Mouse (Mus musculus): ENCODE measurements around the gene Tmod3. TPM values are rescaled to one million over a fixed set of nuclear protein-coding genes. Genes with fewer than 3 reads are reported as not detected.
"Not testable (repeated sequence)": the region's sequence is repeated elsewhere in the genome, so short reads cannot be mapped to it uniquely, and the experiment has no call there.

Tmod3 gene
- polyA plus RNA-seq, 1 experiment from 2014 or later: 66.2 TPM

- no peaks in the 10 kb centered on the region for H3K27me3 ChIP-seq (ENCODE audit: control insufficient read depth, insufficient read depth, low read length)
- H3K36me3 ChIP-seq (replicated peaks; ENCODE audit: control insufficient read depth, insufficient read depth): peaks cover 17% of the 10 kb centered on the region
- no peak overlapping the region for H3K4me2 ChIP-seq (replicated peaks)
- no peak overlapping the region for H3K4me3 ChIP-seq (replicated peaks; ENCODE audit: low read length)
- no peaks in the 10 kb centered on the region for H3K4me1 ChIP-seq (replicated peaks; ENCODE audit: control insufficient read depth, insufficient read depth, low read length)
- DNase-seq (ENCODE audit: low spot score): no peak
- WGBS: 87% methylated on average over 9 of the region's 9 CpGs
- no peak for ATAC-seq (ENCODE audit: low FRiP score)
- no peaks in the 10 kb centered on the region for H3K9me3 ChIP-seq (ENCODE audit: control insufficient read depth, low read length)
- H3K9ac ChIP-seq: no peak overlapping the region
- no peak overlapping the region for H3K27ac ChIP-seq
These were observed 65.0 kb downstream of the Tmod3 start for GRCm38 (mm10) chr9:75494407-75495005.

GRCm38 (mm10) chr9:75488255-75488654 lies 71.2 kb downstream of the Tmod3 start:
- not testable (repeated sequence) for H3K4me3 ChIP-seq (replicated peaks; ENCODE audit: low read length); H3K9me3 ChIP-seq (ENCODE audit: control insufficient read depth, low read length); DNase-seq (ENCODE audit: low spot score); H3K4me1 ChIP-seq (replicated peaks; ENCODE audit: control insufficient read depth, insufficient read depth, low read length); H3K36me3 ChIP-seq (replicated peaks; ENCODE audit: control insufficient read depth, insufficient read depth); H3K27me3 ChIP-seq (ENCODE audit: control insufficient read depth, insufficient read depth, low read length); ATAC-seq (ENCODE audit: low FRiP score); H3K4me2 ChIP-seq (replicated peaks); H3K27ac ChIP-seq; H3K9ac ChIP-seq
- 96% methylated on average over 7 of the region's 7 CpGs for WGBS

GRCm38 (mm10) chr9:75485231-75485630 lies 74.2 kb downstream of the Tmod3 start:
- no peak for DNase-seq (ENCODE audit: low spot score)
- no peak overlapping the region for H3K4me2 ChIP-seq (replicated peaks)
- no peak overlapping the region for H3K27ac ChIP-seq
- H3K9ac ChIP-seq: no peak overlapping the region
- no peaks in the 10 kb centered on the region for H3K9me3 ChIP-seq (ENCODE audit: control insufficient read depth, low read length)
- 93% methylated on average over 6 of the region's 6 CpGs for WGBS
- H3K27me3 ChIP-seq (ENCODE audit: control insufficient read depth, insufficient read depth, low read length): no peaks in the 10 kb centered on the region
- no peak for ATAC-seq (ENCODE audit: low FRiP score)
- H3K4me1 ChIP-seq (replicated peaks; ENCODE audit: control insufficient read depth, insufficient read depth, low read length): no peaks in the 10 kb centered on the region
- no peak overlapping the region for H3K4me3 ChIP-seq (replicated peaks; ENCODE audit: low read length)
- H3K36me3 ChIP-seq (replicated peaks; ENCODE audit: control insufficient read depth, insufficient read depth): peaks cover 9% of the 10 kb centered on the region; the same call in 1 of the 2 replicates

- ATAC-seq (ENCODE audit: low FRiP score) (no peak), DNase-seq (ENCODE audit: low spot score) (no peak)
- peaks cover 5% of the 10 kb centered on the region; the same call in 1 of the 2 replicates for H3K4me1 ChIP-seq (replicated peaks; ENCODE audit: control insufficient read depth, insufficient read depth, low read length)
- 93% methylated on average over 5 of the region's 5 CpGs for WGBS
- no peak overlapping the region for H3K4me3 ChIP-seq (replicated peaks; ENCODE audit: low read length)
- H3K9ac ChIP-seq: no peak overlapping the region
- H3K4me2 ChIP-seq (replicated peaks): no peak overlapping the region
- no peak overlapping the region for H3K27ac ChIP-seq
- no peaks in the 10 kb centered on the region for H3K9me3 ChIP-seq (ENCODE audit: control insufficient read depth, low read length)
- no peaks in the 10 kb centered on the region for H3K27me3 ChIP-seq (ENCODE audit: control insufficient read depth, insufficient read depth, low read length)
- peaks cover 9% of the 10 kb centered on the region; the same call in 1 of the 2 replicates for H3K36me3 ChIP-seq (replicated peaks; ENCODE audit: control insufficient read depth, insufficient read depth)
These were observed 78.9 kb downstream of the Tmod3 start for GRCm38 (mm10) chr9:75480536-75481075.

- H3K4me1 ChIP-seq (replicated peaks; ENCODE audit: control insufficient read depth, insufficient read depth, low read length): peaks cover 5% of the 10 kb centered on the region; the same call in 1 of the 2 replicates
- no peak overlapping the region for H3K4me2 ChIP-seq (replicated peaks)
- no peaks in the 10 kb centered on the region for H3K27me3 ChIP-seq (ENCODE audit: control insufficient read depth, insufficient read depth, low read length)
- no peaks in the 10 kb centered on the region for H3K9me3 ChIP-seq (ENCODE audit: control insufficient read depth, low read length)
- H3K27ac ChIP-seq: no peak overlapping the region
- WGBS: 63% methylated on average over 8 of the region's 8 CpGs
- peaks cover 9% of the 10 kb centered on the region; the same call in 1 of the 2 replicates for H3K36me3 ChIP-seq (replicated peaks; ENCODE audit: control insufficient read depth, insufficient read depth)
- H3K4me3 ChIP-seq (replicated peaks; ENCODE audit: low read length): no peak overlapping the region
- ATAC-seq (ENCODE audit: low FRiP score): 0 out of 2 replicates have a peak, but pooled peaks have one; percentile 24
- no peak overlapping the region for H3K9ac ChIP-seq
- no peak for DNase-seq (ENCODE audit: low spot score)
These were observed 80.2 kb downstream of the Tmod3 start for GRCm38 (mm10) chr9:75479106-75479725.

- no peak for ATAC-seq (ENCODE audit: low FRiP score)
- Histone ChIP-seq H3K27ac (no peak overlapping the region), H3K9ac (no peak overlapping the region), H3K4me3 (replicated peaks; ENCODE audit: low read length) (no peak overlapping the region), H3K36me3 (replicated peaks; ENCODE audit: control insufficient read depth, insufficient read depth) (peaks cover 19% of the 10 kb centered on the region), H3K27me3 (ENCODE audit: control insufficient read depth, insufficient read depth, low read length) (no peaks in the 10 kb centered on the region), H3K4me2 (replicated peaks) (no peak overlapping the region), H3K9me3 (ENCODE audit: control insufficient read depth, low read length) (no peaks in the 10 kb centered on the region), H3K4me1 (replicated peaks; ENCODE audit: control insufficient read depth, insufficient read depth, low read length) (peaks cover 5% of the 10 kb centered on the region; the same call in 1 of the 2 replicates)
- WGBS: 82% methylated on average over 3 of the region's 3 CpGs
- no peak for DNase-seq (ENCODE audit: low spot score)
These were observed 82.2 kb downstream of the Tmod3 start for GRCm38 (mm10) chr9:75477212-75477611.

GRCm38 (mm10) chr9:75468297-75468696 lies 91.2 kb downstream of the Tmod3 start:
- no peak overlapping the region for H3K27ac ChIP-seq
- no peak overlapping the region for H3K9ac ChIP-seq
- no peaks in the 10 kb centered on the region for H3K4me1 ChIP-seq (replicated peaks; ENCODE audit: control insufficient read depth, insufficient read depth, low read length)
- DNase-seq (ENCODE audit: low spot score): no peak
- H3K4me2 ChIP-seq (replicated peaks): no peak overlapping the region
- H3K36me3 ChIP-seq (replicated peaks; ENCODE audit: control insufficient read depth, insufficient read depth): peaks cover 82% of the 10 kb centered on the region
- no peaks in the 10 kb centered on the region for H3K27me3 ChIP-seq (ENCODE audit: control insufficient read depth, insufficient read depth, low read length)
- no peaks in the 10 kb centered on the region for H3K9me3 ChIP-seq (ENCODE audit: control insufficient read depth, low read length)
- no peak for ATAC-seq (ENCODE audit: low FRiP score)
- WGBS: 83% methylated on average over 14 of the region's 14 CpGs
- H3K4me3 ChIP-seq (replicated peaks; ENCODE audit: low read length): no peak overlapping the region

- no peaks in the 10 kb centered on the region for H3K27me3 ChIP-seq (ENCODE audit: control insufficient read depth, insufficient read depth, low read length)
- H3K4me3 ChIP-seq (replicated peaks; ENCODE audit: low read length): no peak overlapping the region
- WGBS: 94% methylated on average over 3 of the region's 3 CpGs
- ATAC-seq (ENCODE audit: low FRiP score): no peak
- no peak overlapping the region for H3K27ac ChIP-seq
- H3K36me3 ChIP-seq (replicated peaks; ENCODE audit: control insufficient read depth, insufficient read depth): peaks cover 82% of the 10 kb centered on the region
- H3K9ac ChIP-seq: no peak overlapping the region
- H3K4me1 ChIP-seq (replicated peaks; ENCODE audit: control insufficient read depth, insufficient read depth, low read length): no peaks in the 10 kb centered on the region
- no peak for DNase-seq (ENCODE audit: low spot score)
- H3K9me3 ChIP-seq (ENCODE audit: control insufficient read depth, low read length): no peaks in the 10 kb centered on the region
- H3K4me2 ChIP-seq (replicated peaks): no peak overlapping the region
These were observed 91.9 kb downstream of the Tmod3 start for GRCm38 (mm10) chr9:75467581-75467980.

- Histone ChIP-seq H3K9ac (no peak overlapping the region), H3K4me1 (replicated peaks; ENCODE audit: control insufficient read depth, insufficient read depth, low read length) (no peaks in the 10 kb centered on the region), H3K4me2 (replicated peaks) (no peak overlapping the region), H3K27me3 (ENCODE audit: control insufficient read depth, insufficient read depth, low read length) (no peaks in the 10 kb centered on the region), H3K27ac (no peak overlapping the region), H3K9me3 (ENCODE audit: control insufficient read depth, low read length) (no peaks in the 10 kb centered on the region), H3K4me3 (replicated peaks; ENCODE audit: low read length) (no peak overlapping the region), H3K36me3 (replicated peaks; ENCODE audit: control insufficient read depth, insufficient read depth) (peaks cover 82% of the 10 kb centered on the region)
- no peak for ATAC-seq (ENCODE audit: low FRiP score)
- no peak for DNase-seq (ENCODE audit: low spot score)
- 95% methylated on average over 4 of the region's 4 CpGs for WGBS
These were observed 92.8 kb downstream of the Tmod3 start for GRCm38 (mm10) chr9:75466641-75467040.

Measured in hindbrain, embryonic 14.5 days (tissue).